Mouse (Mus musculus) midbrain, embryonic 16.5 days (tissue): ENCODE measurements around the gene Cc2d2a. TPM values are rescaled to one million over a fixed set of nuclear protein-coding genes. Genes with fewer than 3 reads are reported as not detected.

Experiments
- ATAC-seq: fragments of 200-750 bp; cut with Nextera tagmentation; 2 replicates; pipeline ENCODE4 v1.8.0; 2017; ENCODE audit warnings: moderate TSS enrichment
- H3K27ac ChIP-seq: fragments of 300-500 bp; sonication (generic); 2 replicates; pipeline ENCODE4 v1.5.1; 2014; ENCODE audit warnings: mild to moderate bottlenecking, low read length, mixed read lengths
- H3K27me3 ChIP-seq: fragments of 300-500 bp; sonication (generic); 2 replicates; pipeline ENCODE4 v1.6.1; 2014; ENCODE audit warnings: low read depth, low read length, mixed read lengths; ENCODE audit not compliant: control insufficient read depth, insufficient read depth
- H3K36me3 ChIP-seq: fragments of 300-500 bp; sonication (generic); 2 replicates; pipeline ENCODE4 v1.6.1; 2014; ENCODE audit warnings: mild to moderate bottlenecking, low read length, moderate library complexity, mixed read lengths; ENCODE audit not compliant: control insufficient read depth, insufficient read depth
- H3K4me1 ChIP-seq: fragments of 300-500 bp; sonication (generic); 2 replicates; pipeline ENCODE4 v1.6.1; 2014; ENCODE audit warnings: mild to moderate bottlenecking, low read length, mixed read lengths; ENCODE audit not compliant: control insufficient read depth, insufficient read depth
- H3K4me2 ChIP-seq: fragments of 300-500 bp; sonication (generic); 2 replicates; pipeline ENCODE4 v1.6.1; 2014; ENCODE audit warnings: mild to moderate bottlenecking, low read length, mixed read lengths
- H3K4me3 ChIP-seq: fragments of 300-500 bp; sonication (generic); 2 replicates; pipeline ENCODE4 v1.5.1; 2014; ENCODE audit warnings: low read depth, mild to moderate bottlenecking, low read length, moderate library complexity, mixed read lengths
- H3K9ac ChIP-seq: fragments of 300-500 bp; sonication (generic); 2 replicates; pipeline ENCODE4 v1.6.1; 2014; ENCODE audit warnings: low read depth, low read length, mixed read lengths
- H3K9me3 ChIP-seq: fragments of 300-500 bp; sonication (generic); replicated peaks from 2 replicates; pipeline ENCODE4 v1.6.1; 2014; ENCODE audit warnings: mild to moderate bottlenecking, low read length, mixed read lengths; ENCODE audit not compliant: control insufficient read depth, poor library complexity, severe bottlenecking
- WGBS: fragments of 180-500 bp; shearing (Covaris S2); extraction: QIAGEN DNeasy Blood & Tissue Kit; methylation state at CpG from one replicate; pipeline ENCODE4 v1.1.7; 2014; 5-methylcytosine and 5-hydroxymethylcytosine counted together
- polyA plus RNA-seq: library from polyadenylated mRNA; unstranded; fragments of >200 nt; fragmentation: Nextera tagmentation; extraction: Ambion mirVana; gene quantifications from 2 replicates; pipeline ENCODE4 v1.2.1, GENCODE M21; 2015

Gene Cc2d2a
- polyA plus RNA-seq, 1 experiment from 2014 or later: 9.4 TPM

DNA sequence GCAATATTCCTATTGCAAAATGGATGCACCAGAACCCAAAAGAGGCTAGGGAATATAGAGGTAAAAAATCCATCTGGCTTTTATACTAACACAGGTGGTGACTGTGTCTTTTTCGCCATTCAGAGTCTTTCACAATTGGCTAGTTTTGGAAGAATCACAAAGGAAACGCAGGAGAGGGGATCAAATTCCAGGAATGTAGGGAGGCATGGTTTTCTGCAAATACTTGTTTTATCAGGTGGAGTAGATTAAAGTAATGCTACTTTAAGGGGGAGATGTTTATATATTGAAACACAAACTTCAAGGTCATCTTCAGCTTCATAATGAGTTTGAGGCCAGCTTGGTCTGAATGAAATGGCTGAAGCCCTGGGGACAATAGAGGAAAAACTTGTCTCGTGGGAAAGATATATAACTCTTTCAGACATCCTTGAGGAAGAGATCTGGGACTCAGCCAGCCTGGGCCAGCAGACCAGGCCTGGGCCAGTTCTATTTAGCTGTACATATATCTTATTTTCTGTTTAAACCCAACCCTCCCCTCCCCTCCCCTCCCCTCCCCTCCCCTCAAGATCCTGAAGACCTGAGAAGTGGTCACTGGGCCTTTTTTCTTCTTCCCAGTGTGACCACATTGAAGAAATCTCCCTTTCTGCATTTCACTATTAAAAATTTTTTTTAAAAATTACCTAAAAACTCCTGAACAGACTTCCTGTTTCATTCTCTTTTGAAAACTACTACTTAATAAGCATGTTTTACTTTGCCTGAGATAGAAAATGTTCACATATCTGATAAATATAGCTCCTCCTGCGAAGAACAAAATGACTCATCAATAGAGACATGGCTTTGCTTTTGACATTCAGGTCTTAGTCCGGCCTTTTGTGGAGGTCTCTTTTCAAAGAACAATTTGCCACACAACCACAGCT is 59.6 kb downstream of the Cc2d2a start:
- WGBS: 81% methylated on average over 5 of the region's 5 CpGs
- no peak overlapping the region for H3K4me3 ChIP-seq
- peaks cover 6% of the 10 kb centered on the region; the same call in 1 of the 2 replicates for H3K36me3 ChIP-seq
- no peaks in the 10 kb centered on the region for H3K9me3 ChIP-seq
- H3K27me3 ChIP-seq: no peaks in the 10 kb centered on the region
- H3K9ac ChIP-seq: no peak overlapping the region
- H3K27ac ChIP-seq: no peak overlapping the region
- no peak overlapping the region for H3K4me2 ChIP-seq
- no peak for ATAC-seq
- H3K4me1 ChIP-seq: no peaks in the 10 kb centered on the region

DNA sequence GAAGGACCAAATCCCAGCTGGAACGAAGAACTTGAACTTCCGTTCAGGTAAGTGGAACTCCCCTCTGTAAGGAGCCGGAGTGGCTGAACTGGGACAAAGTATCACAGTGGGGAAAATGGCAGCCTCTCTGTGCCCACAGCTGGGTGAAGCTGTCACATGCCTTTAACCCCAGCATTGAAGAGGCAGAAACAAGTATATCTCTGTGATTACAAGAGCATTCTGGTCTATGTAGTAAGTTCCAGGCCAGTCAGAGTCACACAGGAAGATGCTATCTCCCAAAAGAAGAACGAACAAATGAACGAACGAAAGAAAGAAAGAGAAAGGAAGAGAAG is 60.3 kb downstream of the Cc2d2a start:
- ATAC-seq: no peak

GRCm38 (mm10) chr5:43723830-43724229 is 61.7 kb downstream of the Cc2d2a start:
- no peak overlapping the region for H3K4me3 ChIP-seq
- H3K27me3 ChIP-seq: no peaks in the 10 kb centered on the region
- H3K36me3 ChIP-seq: peaks cover 2% of the 10 kb centered on the region; the same call in 1 of the 2 replicates
- no peak overlapping the region for H3K9ac ChIP-seq
- WGBS: 86% methylated on average over 7 of the region's 7 CpGs
- H3K4me1 ChIP-seq: no peaks in the 10 kb centered on the region
- no peak overlapping the region for H3K27ac ChIP-seq
- ATAC-seq: no peak
- no peak overlapping the region for H3K4me2 ChIP-seq
- no peaks in the 10 kb centered on the region for H3K9me3 ChIP-seq

More for the DNA sequence above, 60.3 kb downstream of the Cc2d2a start:
- peaks cover 6% of the 10 kb centered on the region; the same call in 1 of the 2 replicates for H3K36me3 ChIP-seq
- H3K9ac ChIP-seq: no peak overlapping the region
- WGBS: 89% methylated on average over 6 of the region's 6 CpGs
- H3K27ac ChIP-seq: no peak overlapping the region
- H3K4me1 ChIP-seq: no peaks in the 10 kb centered on the region
- no peaks in the 10 kb centered on the region for H3K27me3 ChIP-seq
- no peaks in the 10 kb centered on the region for H3K9me3 ChIP-seq
- no peak overlapping the region for H3K4me3 ChIP-seq
- H3K4me2 ChIP-seq: no peak overlapping the region

DNA sequence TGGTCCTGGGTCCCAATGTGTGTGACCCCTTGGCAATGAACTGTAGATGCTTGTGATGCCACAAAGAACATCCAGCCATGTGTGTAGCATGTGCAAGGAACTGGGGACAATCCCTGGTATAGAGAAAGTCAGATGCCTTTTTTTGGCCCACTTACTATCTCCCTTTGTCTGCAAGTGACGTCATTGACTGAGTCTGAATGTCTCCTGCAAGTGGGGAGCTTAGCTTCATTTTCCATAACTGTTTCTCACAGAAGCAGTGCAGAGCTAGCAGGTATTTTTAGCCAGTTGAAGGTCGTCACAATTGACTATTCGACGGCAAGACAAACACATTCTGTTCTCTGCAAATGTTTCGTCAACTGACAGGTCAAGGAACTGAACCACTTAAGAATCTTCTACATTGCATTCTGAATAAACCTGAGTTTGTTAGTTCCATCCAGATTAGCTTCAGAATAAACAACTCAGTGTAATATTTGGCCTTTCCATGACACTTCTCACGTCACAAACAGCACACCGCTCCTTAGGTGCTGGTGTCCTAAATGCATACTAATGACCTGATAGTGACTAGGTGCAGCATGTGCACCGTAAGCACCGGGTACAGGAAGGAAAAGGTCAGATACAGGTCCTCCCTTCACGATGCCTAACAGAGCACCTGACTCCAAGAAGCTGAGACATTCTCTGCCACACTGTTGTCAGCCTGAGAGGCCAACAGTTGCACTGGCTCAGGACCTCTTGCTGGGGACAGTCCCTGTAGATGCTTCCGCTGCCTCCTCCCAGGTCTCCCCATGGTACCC is 66.4 kb downstream of the Cc2d2a start:
- Histone ChIP-seq H3K4me2 (no peak overlapping the region), H3K36me3 (no peaks in the 10 kb centered on the region), H3K27ac (no peak overlapping the region), H3K4me3 (no peak overlapping the region), H3K9ac (no peak overlapping the region), H3K27me3 (no peaks in the 10 kb centered on the region), H3K9me3 (no peaks in the 10 kb centered on the region), H3K4me1 (no peaks in the 10 kb centered on the region)
- 87% methylated on average over 11 of the region's 11 CpGs for WGBS
- no peak for ATAC-seq

DNA sequence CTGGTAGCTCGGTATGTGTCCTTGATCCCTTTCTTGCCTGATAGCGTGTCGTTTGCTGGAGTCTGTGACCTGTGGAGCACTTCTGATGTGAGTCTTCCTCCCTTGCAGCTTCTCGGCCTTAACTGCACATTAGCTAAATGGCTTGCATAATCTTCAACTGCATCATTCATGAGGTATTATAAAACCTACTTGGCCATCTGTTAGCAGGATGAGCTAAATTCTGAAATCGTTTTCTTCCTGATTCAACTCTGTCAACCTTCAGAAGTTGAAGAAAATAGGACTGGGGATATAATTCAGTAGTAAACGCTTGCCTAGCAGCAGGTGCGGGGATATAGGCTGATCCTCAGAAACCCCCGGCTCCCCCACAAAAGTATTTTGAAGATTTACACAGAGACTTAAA is 70.2 kb downstream of the Cc2d2a start:
- H3K27me3 ChIP-seq: no peaks in the 10 kb centered on the region
- H3K4me2 ChIP-seq: no peak overlapping the region
- 0 out of 2 replicates have a peak, but pooled peaks cover 2% of the 10 kb centered on the region for H3K36me3 ChIP-seq
- 56% methylated on average over 8 of the region's 8 CpGs for WGBS
- no peak overlapping the region for H3K27ac ChIP-seq
- no peak overlapping the region for H3K4me3 ChIP-seq
- H3K9ac ChIP-seq: no peak overlapping the region
- H3K9me3 ChIP-seq: no peaks in the 10 kb centered on the region
- no peak for ATAC-seq
- H3K4me1 ChIP-seq: no peaks in the 10 kb centered on the region

- Histone ChIP-seq H3K4me3 (no peak overlapping the region), H3K36me3 (peaks cover 5% of the 10 kb centered on the region; the same call in 1 of the 2 replicates), H3K4me2 (no peak overlapping the region), H3K9me3 (no peaks in the 10 kb centered on the region), H3K27me3 (no peaks in the 10 kb centered on the region), H3K4me1 (no peaks in the 10 kb centered on the region), H3K27ac (no peak overlapping the region), H3K9ac (no peak overlapping the region)
- WGBS: 100% methylated on average over 1 of the region's 1 CpGs
- no peak for ATAC-seq
Measured at GRCm38 (mm10) chr5:43744187-43744586, 82.0 kb downstream of the Cc2d2a start.

DNA sequence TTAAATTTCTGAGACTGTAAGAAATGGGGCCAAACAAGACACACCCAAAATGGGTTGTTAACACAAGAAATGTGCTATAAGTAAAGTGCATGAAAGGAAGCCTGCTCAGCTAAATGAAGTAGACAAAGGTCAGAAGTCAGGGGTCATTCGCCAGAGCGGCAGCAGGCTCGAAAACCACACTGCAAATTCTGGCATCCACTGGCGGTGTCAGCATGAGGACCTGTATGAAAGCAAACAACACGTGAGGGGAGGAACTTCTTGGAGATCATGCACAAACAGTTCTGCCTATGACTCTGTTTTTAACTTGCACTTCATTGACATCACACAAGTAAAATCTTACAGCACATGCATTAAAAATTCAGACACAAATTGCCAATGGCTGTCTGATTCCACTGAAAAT is 83.0 kb downstream of the Cc2d2a start:
- Histone ChIP-seq H3K4me1 (no peaks in the 10 kb centered on the region), H3K4me3 (no peak overlapping the region), H3K9me3 (no peaks in the 10 kb centered on the region), H3K36me3 (peaks cover 8% of the 10 kb centered on the region; the same call in 1 of the 2 replicates), H3K9ac (no peak overlapping the region), H3K4me2 (no peak overlapping the region), H3K27me3 (no peaks in the 10 kb centered on the region), H3K27ac (no peak overlapping the region)
- 73% methylated on average over 5 of the region's 5 CpGs for WGBS
- ATAC-seq: no peak

- H3K27me3 ChIP-seq: no peaks in the 10 kb centered on the region
- no peak overlapping the region for H3K4me3 ChIP-seq
- no peak for ATAC-seq
- 91% methylated on average over 4 of the region's 4 CpGs for WGBS
- H3K36me3 ChIP-seq: peaks cover 4% of the 10 kb centered on the region; the same call in 1 of the 2 replicates
- no peaks in the 10 kb centered on the region for H3K9me3 ChIP-seq
- H3K27ac ChIP-seq: no peak overlapping the region
- no peaks in the 10 kb centered on the region for H3K4me1 ChIP-seq
- H3K4me2 ChIP-seq: no peak overlapping the region
- no peak overlapping the region for H3K9ac ChIP-seq
Measured at GRCm38 (mm10) chr5:43748039-43748438, 85.9 kb downstream of the Cc2d2a start.

GRCm38 (mm10) chr5:43749092-43749491 is 86.9 kb downstream of the Cc2d2a start:
- Histone ChIP-seq H3K4me3 (no peak overlapping the region), H3K27ac (no peak overlapping the region), H3K4me2 (no peak overlapping the region), H3K9me3 (no peaks in the 10 kb centered on the region), H3K36me3 (peaks cover 4% of the 10 kb centered on the region; the same call in 1 of the 2 replicates), H3K4me1 (no peaks in the 10 kb centered on the region), H3K27me3 (no peaks in the 10 kb centered on the region), H3K9ac (no peak overlapping the region)
- WGBS: 84% methylated on average over 3 of the region's 3 CpGs
- ATAC-seq: no peak
